14 mouse cellular contexts compared by ENCODE assay signal in genomic region chr14:73433487-73433886, GRCm38 (mm10). TPM values are rescaled to one million over a fixed set of nuclear protein-coding genes. Genes with fewer than 3 reads are reported as not detected.
DNase-seq lines count a peak whose midpoint lies in the region; ATAC-seq and TF ChIP-seq lines count a peak whose summit lies in the region.
"Had no signal": no experiment of that assay in that cellular context is flagged by ENCODE, and none has a peak within 500 bp of the region (broad histone marks: within the 10 kb centered on the region; RNA-seq: fewer than 3 reads in every experiment).

No protein-coding gene starts in this region.

- no peaks in the 10 kb centered on the region for H3K79me2 ChIP-seq in heart, adult 2 months (replicated peaks; ENCODE audit: control insufficient read depth, insufficient read depth, low read length)

- 70% methylated on average over 6 of the region's 6 CpGs for WGBS in heart, adult 2 months

- no peak overlapping the region for H3K9ac ChIP-seq in heart, adult 2 months (ENCODE audit: low read depth, low read length)
- H3K9ac ChIP-seq: hindbrain, embryonic 13.5 days; liver, embryonic 14.5 days had no signal

- intact Hi-C loops in heart, adult 2 months (cut with DNase I) = no loop called here

- no peaks in the 10 kb centered on the region for H3K27me3 ChIP-seq in heart, adult 2 months (ENCODE audit: control insufficient read depth, insufficient read depth, low read length)
- H3K27me3 ChIP-seq: hindbrain, embryonic 13.5 days had no signal

- H3K4me1 ChIP-seq in heart, adult 2 months (ENCODE audit: control insufficient read depth, insufficient read depth, low read length) = no peaks in the 10 kb centered on the region
- H3K4me1 ChIP-seq: hindbrain, embryonic 13.5 days had no signal

- ATAC-seq in granulocyte monocyte progenitor cell, adult 5-6 weeks (replicated peaks; ENCODE audit: poor library complexity, severe bottlenecking) = peak; percentile 95

- TF ChIP-seq EP300 in heart, adult 2 months (IDR thresholded peaks at IDR 0.05; ENCODE audit: insufficient read depth, low read depth, low read length) = no peak

- H3K27ac ChIP-seq in heart, adult 2 months = no peak overlapping the region
- H3K27ac ChIP-seq: hindbrain, embryonic 13.5 days; kidney, postnatal 0 days; liver, embryonic 14.5 days had no signal

- TF ChIP-seq CTCF in heart, adult 2 months (IDR thresholded peaks at IDR 0.05) = no peak

- no peak overlapping the region for H3K4me3 ChIP-seq in heart, adult 2 months
- H3K4me3 ChIP-seq: hindbrain, embryonic 13.5 days had no signal

- DNase-seq in 3134 (ENCODE audit: extremely low read depth, insufficient read length, low spot score) (peak; percentile 35), 3T3-L1 (ENCODE audit: low read depth, low spot score) (peak; percentile 78), NIH3T3 (ENCODE audit: low read depth) (peak; percentile 72)
- DNase-seq in Muller cell, postnatal 12 days (ENCODE audit: inconsistent ontology term) = no peak
- DNase-seq in right cerebral cortex, postnatal 14 days = no peak
- DNase-seq in embryo, embryonic 9.5 days (ENCODE audit: extremely low spot score) = no peak
- DNase-seq in heart, adult 2 months = no peak
- DNase-seq: cerebellum, adult 11-12 months; embryo, embryonic 11 days; thymus, postnatal 14 days had no signal

- H3K36me3 ChIP-seq in heart, adult 2 months (ENCODE audit: control insufficient read depth, insufficient read depth, low read length) = no peaks in the 10 kb centered on the region
- H3K36me3 ChIP-seq: hindbrain, embryonic 13.5 days had no signal

- no peak for TF ChIP-seq POLR2A in heart, adult 2 months (IDR thresholded peaks at IDR 0.05; ENCODE audit: insufficient read depth, low read depth, low read length)

RNA-seq across cellular contexts. Expression of gene Itm2b, which starts 48.4 kb away (rescaled TPM):
- 834 and 975 TPM in 2 replicates for total RNA-seq in granulocyte monocyte progenitor cell, adult 5-6 weeks (2014; fragmentation: Nextera tagmentation)
- 1,023 and 1,048 TPM in 2 replicates for total RNA-seq in granulocyte monocyte progenitor cell, adult 5-6 weeks (2017)
- total RNA-seq in heart, adult 2 months (2021) = 100 to 1,000 TPM; 724 to 814 TPM
- 771 and 1,125 TPM in 2 replicates for polyA plus RNA-seq in heart, adult 2 months (2012; rRNA removed)

Comparison
In these comparisons a context has a peak if more than half of its experiments do, and no peak if none do; other contexts are left out.
1. DNase-seq: peak in 3134 (single experiment), 3T3-L1 (single experiment) and NIH3T3 (single experiment); none in Muller cell, postnatal 12 days (single experiment), right cerebral cortex, postnatal 14 days (single experiment), embryo, embryonic 9.5 days (single experiment) and heart, adult 2 months (0 of 2).